8 mouse cellular contexts compared by ENCODE assay signal in the genomic region with DNA sequence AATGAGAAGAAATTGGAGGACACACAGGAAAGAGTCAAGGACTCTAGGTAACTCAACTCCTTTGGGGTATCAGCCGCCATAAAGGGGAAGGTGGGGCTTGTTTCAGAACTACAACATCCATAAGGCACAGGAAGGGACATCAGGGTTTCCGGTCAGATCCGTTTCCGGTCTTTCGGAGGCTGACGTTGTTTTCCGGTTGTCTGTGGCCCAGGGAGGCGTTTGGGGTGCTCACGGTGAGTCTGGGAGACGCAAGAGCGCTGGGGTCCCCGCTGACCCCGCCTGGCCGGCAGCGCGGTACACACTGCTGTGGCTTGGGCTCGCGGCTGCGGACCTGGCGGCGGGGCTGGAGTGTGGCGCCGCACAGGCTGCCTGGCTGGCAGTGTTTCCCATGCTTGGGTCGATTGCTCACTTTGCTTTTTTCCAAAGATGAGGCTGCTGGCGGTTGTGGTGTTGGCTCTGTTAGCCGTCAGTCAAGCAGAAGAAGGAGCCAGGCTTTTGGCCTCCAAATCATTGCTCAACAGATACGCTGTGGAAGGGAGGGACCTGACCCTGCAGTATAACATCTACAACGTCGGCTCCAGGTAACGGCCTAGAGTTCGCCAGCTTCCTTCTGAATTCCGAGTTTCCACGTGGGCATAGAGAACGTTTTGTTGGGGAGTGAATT. TPM values are rescaled to one million over a fixed set of nuclear protein-coding genes. Genes with fewer than 3 reads are reported as not detected.
DNase-seq lines count a peak whose midpoint lies in the region; ATAC-seq and TF ChIP-seq lines count a peak whose summit lies in the region.

No protein-coding gene starts in this region.

- no peaks in the 10 kb centered on the region for H3K9me3 ChIP-seq in forebrain, embryonic 13.5 days (replicated peaks)
- H3K9me3 ChIP-seq in liver, embryonic 15.5 days (replicated peaks): no peaks in the 10 kb centered on the region
- H3K9me3 ChIP-seq in neural tube, embryonic 12.5 days: no peaks in the 10 kb centered on the region
- H3K9me3 ChIP-seq in stomach, postnatal 0 days (ENCODE audit: control insufficient read depth, low read length): no peaks in the 10 kb centered on the region

- no peaks in the 10 kb centered on the region for H3K27me3 ChIP-seq in forebrain, embryonic 13.5 days
- H3K27me3 ChIP-seq in liver, embryonic 15.5 days: no peaks in the 10 kb centered on the region
- no peaks in the 10 kb centered on the region for H3K27me3 ChIP-seq in neural tube, embryonic 12.5 days (replicated peaks)
- H3K27me3 ChIP-seq in stomach, postnatal 0 days (ENCODE audit: control insufficient read depth, insufficient read depth, low read length): no peaks in the 10 kb centered on the region

- ATAC-seq in cerebellum, adult (ENCODE audit: insufficient number of reproducible peaks, low FRiP score, low TSS enrichment): peak; percentile 96
- ATAC-seq in forebrain, embryonic 13.5 days: peak; percentile 92
- peak; percentile 83 for ATAC-seq in liver, embryonic 15.5 days (ENCODE audit: insufficient read depth)
- peak; percentile 85 for ATAC-seq in neural tube, embryonic 12.5 days (ENCODE audit: low FRiP score, low read depth)
- peak; percentile 82 for ATAC-seq in stomach, postnatal 0 days (ENCODE audit: low FRiP score, low TSS enrichment)

- intact Hi-C loops in heart, postnatal 10 days (cut with DNase I): no loop called here

- TF ChIP-seq CTCF in stomach, postnatal 0 days (IDR thresholded peaks at IDR 0.05; ENCODE audit: low read depth): no peak

- H3K4me3 ChIP-seq in forebrain, embryonic 13.5 days: peak overlapping the region; percentile 98
- peak overlapping the region; percentile 86 for H3K4me3 ChIP-seq in liver, embryonic 15.5 days (replicated peaks)
- H3K4me3 ChIP-seq in neural tube, embryonic 12.5 days: peak overlapping the region; percentile 97
- H3K4me3 ChIP-seq in stomach, postnatal 0 days (ENCODE audit: low read depth, low read length): peak overlapping the region; percentile 88

- H3K4me1 ChIP-seq in forebrain, embryonic 13.5 days: peaks cover 13% of the 10 kb centered on the region
- peaks cover 23% of the 10 kb centered on the region for H3K4me1 ChIP-seq in liver, embryonic 15.5 days (replicated peaks)
- peaks cover 12% of the 10 kb centered on the region for H3K4me1 ChIP-seq in neural tube, embryonic 12.5 days
- no peaks in the 10 kb centered on the region; the same call in 1 of the 2 replicates for H3K4me1 ChIP-seq in stomach, postnatal 0 days (replicated peaks; ENCODE audit: control insufficient read depth, insufficient read depth)

- no peak for TF ChIP-seq EP300 in stomach, postnatal 0 days (optimal IDR thresholded peaks at IDR 0.05)

- H3K27ac ChIP-seq in forebrain, embryonic 13.5 days: peak overlapping the region; percentile 66
- H3K27ac ChIP-seq in liver, embryonic 15.5 days (replicated peaks): peak overlapping the region; percentile 81
- no peak overlapping the region for H3K27ac ChIP-seq in neural tube, embryonic 12.5 days
- peak overlapping the region; percentile 70 for H3K27ac ChIP-seq in stomach, postnatal 0 days (replicated peaks)

- peak; percentile 88 for DNase-seq in ES-CJ7 (ENCODE audit: low read depth, low spot score)
- DNase-seq in heart, postnatal 10 days: peak; percentile 86 to 90
- DNase-seq in kidney, postnatal 4 days: peak; percentile 78 to 85
- peak; percentile 80 for DNase-seq in stomach, postnatal 0 days (ENCODE audit: low spot score)

- peak overlapping the region; percentile 95 for H3K4me2 ChIP-seq in forebrain, embryonic 13.5 days
- peak overlapping the region; percentile 72 for H3K4me2 ChIP-seq in liver, embryonic 15.5 days
- peak overlapping the region; percentile 95 for H3K4me2 ChIP-seq in neural tube, embryonic 12.5 days (replicated peaks)
- H3K4me2 ChIP-seq in stomach, postnatal 0 days (replicated peaks; ENCODE audit: low read depth): peak overlapping the region; percentile 70

- WGBS in forebrain, embryonic 13.5 days: under 1% methylated on average over 34 of the region's 34 CpGs
- under 1% methylated on average over 34 of the region's 34 CpGs for WGBS in liver, embryonic 15.5 days (ENCODE audit: insufficient replicate concordance)
- under 1% methylated on average over 34 of the region's 34 CpGs for WGBS in neural tube, embryonic 12.5 days
- under 1% methylated on average over 34 of the region's 34 CpGs for WGBS in stomach, postnatal 0 days

- peak overlapping the region; percentile 93 for H3K9ac ChIP-seq in forebrain, embryonic 13.5 days
- H3K9ac ChIP-seq in liver, embryonic 15.5 days: peak overlapping the region; percentile 90
- peak overlapping the region; percentile 85 for H3K9ac ChIP-seq in neural tube, embryonic 12.5 days
- peak overlapping the region; percentile 88 for H3K9ac ChIP-seq in stomach, postnatal 0 days (ENCODE audit: low read length)

- H3K36me3 ChIP-seq in forebrain, embryonic 13.5 days (ENCODE audit: poor library complexity, severe bottlenecking): peaks cover 39% of the 10 kb centered on the region
- peaks cover 37% of the 10 kb centered on the region for H3K36me3 ChIP-seq in liver, embryonic 15.5 days (replicated peaks)
- H3K36me3 ChIP-seq in neural tube, embryonic 12.5 days: peaks cover 30% of the 10 kb centered on the region
- peaks cover 5% of the 10 kb centered on the region; the same call in 1 of the 2 replicates for H3K36me3 ChIP-seq in stomach, postnatal 0 days (ENCODE audit: control insufficient read depth, insufficient read depth, low read length)

RNA-seq across cellular contexts. Expression of gene Ssr2, which starts 3.9 kb away (rescaled TPM):
- polyA plus RNA-seq in forebrain, embryonic 13.5 days (2015; fragmentation: Nextera tagmentation; extraction: Ambion mirVana): 139 and 143 TPM in 2 replicates
- 100 to 1,000 TPM; 127 to 130 TPM for total RNA-seq in heart, postnatal 10 days (2021)
- 190 and 206 TPM in 2 replicates for polyA plus RNA-seq in liver, embryonic 15.5 days (2015; fragmentation: Nextera tagmentation; extraction: Ambion mirVana)
- 149 and 157 TPM in 2 replicates for polyA plus RNA-seq in neural tube, embryonic 12.5 days (2016; fragmentation: Nextera tagmentation; extraction: Ambion mirVana)
- polyA plus RNA-seq in stomach, postnatal 0 days (2015; fragmentation: Nextera tagmentation; extraction: Ambion mirVana): 257 and 271 TPM in 2 replicates

RNA-seq across cellular contexts. Expression of gene Ubqln4, which starts 26.0 kb away (rescaled TPM):
- polyA plus RNA-seq in forebrain, embryonic 13.5 days (2015; fragmentation: Nextera tagmentation; extraction: Ambion mirVana): 43.5 and 47.5 TPM in 2 replicates
- 10 to 100 TPM; 56.5 to 57.2 TPM for total RNA-seq in heart, postnatal 10 days (2021)
- 19.8 and 20.4 TPM in 2 replicates for polyA plus RNA-seq in liver, embryonic 15.5 days (2015; fragmentation: Nextera tagmentation; extraction: Ambion mirVana)
- 60.0 and 61.6 TPM in 2 replicates for polyA plus RNA-seq in neural tube, embryonic 12.5 days (2016; fragmentation: Nextera tagmentation; extraction: Ambion mirVana)
- polyA plus RNA-seq in stomach, postnatal 0 days (2015; fragmentation: Nextera tagmentation; extraction: Ambion mirVana): 19.5 and 21.8 TPM in 2 replicates

RNA-seq across cellular contexts. Expression of gene Arhgef2, which starts 26.2 kb away (rescaled TPM):
- 151 and 162 TPM in 2 replicates for polyA plus RNA-seq in forebrain, embryonic 13.5 days (2015; fragmentation: Nextera tagmentation; extraction: Ambion mirVana)
- total RNA-seq in heart, postnatal 10 days (2021): 10 to 100 TPM; 89.5 to 96.3 TPM
- polyA plus RNA-seq in liver, embryonic 15.5 days (2015; fragmentation: Nextera tagmentation; extraction: Ambion mirVana): 14.4 and 15.0 TPM in 2 replicates
- 186 TPM in 2 replicates for polyA plus RNA-seq in neural tube, embryonic 12.5 days (2016; fragmentation: Nextera tagmentation; extraction: Ambion mirVana)
- polyA plus RNA-seq in stomach, postnatal 0 days (2015; fragmentation: Nextera tagmentation; extraction: Ambion mirVana): 29.0 and 33.0 TPM in 2 replicates

RNA-seq across cellular contexts. Expression of gene Lamtor2, which starts 26.7 kb away (rescaled TPM):
- polyA plus RNA-seq in forebrain, embryonic 13.5 days (2015; fragmentation: Nextera tagmentation; extraction: Ambion mirVana): 170 and 180 TPM in 2 replicates
- 10 to 100 TPM; 87.3 to 94.0 TPM for total RNA-seq in heart, postnatal 10 days (2021)
- polyA plus RNA-seq in liver, embryonic 15.5 days (2015; fragmentation: Nextera tagmentation; extraction: Ambion mirVana): 104 and 112 TPM in 2 replicates
- polyA plus RNA-seq in neural tube, embryonic 12.5 days (2016; fragmentation: Nextera tagmentation; extraction: Ambion mirVana): 143 and 145 TPM in 2 replicates
- polyA plus RNA-seq in stomach, postnatal 0 days (2015; fragmentation: Nextera tagmentation; extraction: Ambion mirVana): 154 and 157 TPM in 2 replicates

RNA-seq across cellular contexts. Expression of gene Rab25, which starts 31.5 kb away (rescaled TPM):
- polyA plus RNA-seq in forebrain, embryonic 13.5 days (2015; fragmentation: Nextera tagmentation; extraction: Ambion mirVana): not detected in 2 replicates
- total RNA-seq in heart, postnatal 10 days (2021): not detected
- polyA plus RNA-seq in liver, embryonic 15.5 days (2015; fragmentation: Nextera tagmentation; extraction: Ambion mirVana): 0.53 TPM in 1 of 2 replicates, not detected in the other
- 0.29 and 0.57 TPM in 2 replicates for polyA plus RNA-seq in neural tube, embryonic 12.5 days (2016; fragmentation: Nextera tagmentation; extraction: Ambion mirVana)
- 252 and 271 TPM in 2 replicates for polyA plus RNA-seq in stomach, postnatal 0 days (2015; fragmentation: Nextera tagmentation; extraction: Ambion mirVana)
